Mouse (Mus musculus): Measurements from ENCODE around the gene Plvap. TPM values are rescaled to one million over a fixed set of nuclear protein-coding genes. Genes with fewer than 3 reads are reported as not detected.
A peak's percentile ranks its signal among the peaks of the same experiment; 100 is the strongest.
"Not testable (repeated sequence)": the region's sequence is repeated elsewhere in the genome, so short reads cannot be mapped to it uniquely, and the experiment has no call there.

Gene Plvap
- polyA plus RNA-seq, 1 experiment from 2014 or later, result 24.3 TPM

- H3K9me3 ChIP-seq (replicated peaks), result no peaks in the 10 kb centered on the region
- ATAC-seq (ENCODE audit: low read depth) (no peak), DNase-seq (no peak)
- H3K36me3 ChIP-seq, result peaks cover 28% of the 10 kb centered on the region
- peak overlapping the region; percentile 90 for H3K4me2 ChIP-seq
- peak overlapping the region; percentile 76 for H3K4me3 ChIP-seq (replicated peaks)
- H3K4me1 ChIP-seq (replicated peaks), result peaks cover 11% of the 10 kb centered on the region
- 79% methylated on average over 9 of the region's 9 CpGs for WGBS (ENCODE audit: insufficient replicate concordance)
- no peak overlapping the region for H3K27ac ChIP-seq
- peak overlapping the region; percentile 74; the same call in 1 of the 2 replicates for H3K9ac ChIP-seq
- no peaks in the 10 kb centered on the region for H3K27me3 ChIP-seq
These were observed 32.2 kb upstream of the Plvap start for GRCm38 (mm10) chr8:71543755-71544154.

DNA sequence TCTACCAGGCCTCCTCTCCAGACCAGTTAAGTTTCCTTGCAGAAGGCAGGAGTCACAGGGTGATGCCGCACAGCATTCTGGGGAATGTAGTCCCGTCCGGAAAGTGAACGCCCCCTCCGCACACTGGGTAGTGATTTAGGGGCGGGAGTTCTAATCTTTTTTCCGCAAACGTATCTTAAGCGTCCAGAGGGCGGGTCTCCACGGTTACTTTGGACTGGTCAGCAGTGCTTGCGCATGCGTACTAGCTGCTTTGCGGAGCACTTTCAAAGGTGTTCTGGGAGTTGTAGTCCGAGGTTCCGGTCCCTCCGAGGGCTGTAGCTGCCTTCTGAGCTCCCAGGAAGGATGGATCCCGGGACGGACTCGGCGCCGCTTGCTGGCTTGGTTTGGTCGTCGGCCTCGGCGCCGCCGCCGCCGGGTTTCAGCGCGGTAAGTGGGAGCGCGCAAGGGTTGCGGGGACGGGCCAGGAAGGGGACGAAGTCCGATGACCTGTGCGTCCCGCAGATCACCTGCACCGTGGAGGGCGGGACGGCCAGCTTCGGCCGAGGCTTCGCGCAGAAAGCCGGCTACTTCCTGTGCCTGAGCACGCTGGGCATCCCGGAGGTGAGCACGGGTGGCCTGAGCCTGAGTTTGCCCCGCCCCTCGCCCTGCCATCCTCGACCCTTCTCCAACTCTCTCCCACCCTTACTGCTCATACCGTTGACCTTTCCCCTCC, 31.2 kb upstream of the Plvap start, which contains the start of gene Mvb12a:
Gene Mvb12a (plus strand): TSS at position 291 of the 712 bp plus-strand sequence.
- no peaks in the 10 kb centered on the region for H3K9me3 ChIP-seq (replicated peaks)
- H3K4me1 ChIP-seq (replicated peaks), result peaks cover 18% of the 10 kb centered on the region
- under 1% methylated on average over 55 of the region's 55 CpGs for WGBS (ENCODE audit: insufficient replicate concordance)
- H3K4me2 ChIP-seq, result peak within 1 kb of the TSS; percentile 90
- ATAC-seq (ENCODE audit: low read depth) (peak; percentile 93), DNase-seq (peak; percentile 94)
- H3K27ac ChIP-seq, result peak within 1 kb of the TSS; percentile 51
- peaks cover 20% of the 10 kb centered on the region for H3K36me3 ChIP-seq
- peak within 1 kb of the TSS; percentile 74 for H3K9ac ChIP-seq
- H3K4me3 ChIP-seq (replicated peaks), result peak within 1 kb of the TSS; percentile 76
- H3K27me3 ChIP-seq, result no peaks in the 10 kb centered on the region

DNA sequence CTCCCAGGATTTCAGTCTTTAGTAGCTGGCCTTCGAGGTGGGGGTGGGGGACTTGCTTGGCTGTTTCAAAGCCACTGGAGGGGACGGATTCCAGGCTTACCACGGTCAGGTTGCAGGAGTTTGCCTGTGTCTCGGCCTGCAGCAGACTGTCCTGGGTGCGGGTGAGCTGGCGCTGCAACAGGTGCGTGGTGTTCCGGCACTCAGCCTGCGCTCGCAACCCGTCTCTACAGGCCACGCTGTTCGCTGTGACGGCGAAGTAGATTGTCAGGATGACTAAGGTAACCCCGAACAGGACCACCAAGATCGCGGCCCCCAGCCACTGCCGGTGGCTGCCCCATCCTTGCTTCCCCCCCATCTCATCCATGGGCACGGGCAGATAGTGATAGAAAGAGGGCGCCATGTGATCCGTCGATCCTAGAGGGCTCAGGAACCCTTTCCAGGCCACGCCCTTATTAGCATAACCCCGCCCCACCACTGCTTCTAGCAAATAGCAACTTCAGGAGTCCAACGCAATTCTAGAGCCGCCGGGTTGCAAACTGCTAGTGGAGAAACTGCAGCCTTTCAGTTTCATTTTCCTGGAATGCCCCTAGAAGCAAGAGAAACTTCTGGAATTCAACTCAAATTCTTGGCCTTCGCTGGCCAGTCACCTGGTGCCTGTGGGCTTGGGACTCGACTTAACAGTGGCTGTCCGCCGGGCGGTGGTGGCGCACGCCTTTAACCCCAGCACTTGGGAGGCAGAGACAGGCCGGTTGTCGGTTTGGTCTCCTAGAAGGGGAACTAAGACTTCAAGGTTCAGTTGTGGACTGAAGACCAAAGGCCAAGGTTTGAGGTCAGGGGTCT, 25.7 kb upstream of the Plvap start, which contains the start of gene Bst2:
Gene Bst2 (minus strand): TSS at position 429 of the 840 bp plus-strand sequence.
- 2% methylated on average over 37 of the region's 37 CpGs for WGBS (ENCODE audit: insufficient replicate concordance)
- H3K36me3 ChIP-seq, result no peaks in the 10 kb centered on the region
- peaks cover 34% of the 10 kb centered on the region for H3K4me1 ChIP-seq (replicated peaks)
- ATAC-seq (ENCODE audit: low read depth) (peak; percentile 89), DNase-seq (peak; percentile 92)
- peak within 1 kb of the TSS; percentile 72 for H3K4me3 ChIP-seq (replicated peaks)
- H3K9me3 ChIP-seq (replicated peaks), result no peaks in the 10 kb centered on the region
- H3K9ac ChIP-seq, result peak within 1 kb of the TSS; percentile 80
- H3K27ac ChIP-seq, result peak within 1 kb of the TSS; percentile 70
- H3K4me2 ChIP-seq, result peak within 1 kb of the TSS; percentile 79
- no peaks in the 10 kb centered on the region for H3K27me3 ChIP-seq

DNA sequence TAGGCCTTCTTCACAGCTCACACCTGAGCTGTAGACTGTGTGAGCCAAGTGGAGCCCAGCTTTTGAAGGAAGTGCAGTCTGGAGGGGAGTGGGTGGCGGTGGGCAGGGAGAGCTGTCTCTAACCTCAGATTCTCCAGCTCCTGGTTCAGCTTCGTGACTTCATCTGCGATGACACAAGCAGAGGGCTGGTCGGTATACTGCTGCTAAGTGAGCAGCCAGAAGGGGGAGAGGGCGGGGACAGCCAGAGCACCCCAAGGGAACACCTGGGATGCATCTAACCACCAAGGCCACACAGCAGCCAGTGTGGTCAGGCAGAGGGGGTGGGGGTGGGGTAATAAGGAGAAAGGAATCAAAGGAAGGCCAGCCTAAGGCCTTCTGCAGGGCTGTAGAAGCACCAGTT, 24.1 kb upstream of the Plvap start:
- Histone ChIP-seq H3K27me3 (no peaks in the 10 kb centered on the region), H3K9me3 (replicated peaks) (no peaks in the 10 kb centered on the region), H3K4me1 (replicated peaks) (peaks cover 36% of the 10 kb centered on the region), H3K4me2 (peak overlapping the region; percentile 79), H3K36me3 (no peaks in the 10 kb centered on the region), H3K4me3 (replicated peaks) (no peak overlapping the region), H3K27ac (no peak overlapping the region), H3K9ac (peak overlapping the region; percentile 8; the same call in 1 of the 2 replicates)
- 57% methylated on average over 5 of the region's 5 CpGs for WGBS (ENCODE audit: insufficient replicate concordance)
- DNase-seq (no peak), ATAC-seq (ENCODE audit: low read depth) (no peak)

GRCm38 (mm10) chr8:71534263-71534810, 22.8 kb upstream of the Plvap start:
- no peak for ATAC-seq (ENCODE audit: low read depth)
- H3K9me3 ChIP-seq (replicated peaks), result no peaks in the 10 kb centered on the region
- no peak for DNase-seq
- no peaks in the 10 kb centered on the region for H3K36me3 ChIP-seq
- H3K27ac ChIP-seq, result no peak overlapping the region
- no peak overlapping the region for H3K4me2 ChIP-seq
- no peak overlapping the region for H3K4me3 ChIP-seq (replicated peaks)
- peaks cover 36% of the 10 kb centered on the region for H3K4me1 ChIP-seq (replicated peaks)
- H3K27me3 ChIP-seq, result no peaks in the 10 kb centered on the region
- no peak overlapping the region for H3K9ac ChIP-seq
- WGBS (ENCODE audit: insufficient replicate concordance), result 51% methylated on average over 3 of the region's 3 CpGs

DNA sequence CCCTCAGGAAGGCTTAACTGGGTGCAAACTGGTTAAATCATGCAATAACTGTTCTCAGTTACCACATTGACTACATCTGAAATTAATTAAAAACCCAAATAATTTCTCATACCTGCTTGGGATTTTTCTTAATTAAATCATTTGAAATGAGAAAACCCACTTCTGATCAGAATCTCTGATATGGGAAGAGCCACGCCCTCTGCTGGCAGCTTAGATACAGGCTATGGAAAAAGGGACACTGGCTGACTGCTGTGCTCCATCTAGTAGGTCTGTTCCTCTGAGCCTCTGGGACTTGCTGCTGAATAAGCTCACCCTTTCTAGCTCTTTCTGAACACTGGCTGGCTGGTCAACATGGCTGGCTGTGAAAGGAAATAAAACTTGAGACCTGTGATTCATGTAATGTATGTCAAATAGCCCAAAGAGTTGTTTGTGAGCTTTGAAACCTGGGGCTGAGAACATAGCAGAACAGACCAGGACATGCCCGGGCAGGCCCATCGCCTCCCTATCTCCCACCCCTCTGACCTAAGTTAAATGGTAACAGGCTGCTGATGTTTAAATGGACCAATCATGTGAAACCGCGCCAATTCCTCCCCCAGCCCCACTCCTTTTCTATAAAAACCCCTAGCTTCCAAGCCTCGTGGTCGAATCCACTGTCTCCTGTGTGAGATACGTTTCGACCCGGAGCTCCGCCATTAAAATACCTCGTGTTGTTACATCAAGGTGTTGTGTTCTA, 19.3 kb upstream of the Plvap start:
- ATAC-seq (ENCODE audit: low read depth); DNase-seq; H3K36me3 ChIP-seq; H3K4me3 ChIP-seq (replicated peaks); H3K4me2 ChIP-seq; H3K9me3 ChIP-seq (replicated peaks); H3K9ac ChIP-seq; H3K27ac ChIP-seq: not testable (repeated sequence)
- H3K27me3 ChIP-seq, result peaks cover 22% of the 10 kb centered on the region
- WGBS (ENCODE audit: insufficient replicate concordance), result 60% methylated on average over 6 of the region's 12 CpGs
- H3K4me1 ChIP-seq (replicated peaks), result peaks cover 24% of the 10 kb centered on the region

DNA sequence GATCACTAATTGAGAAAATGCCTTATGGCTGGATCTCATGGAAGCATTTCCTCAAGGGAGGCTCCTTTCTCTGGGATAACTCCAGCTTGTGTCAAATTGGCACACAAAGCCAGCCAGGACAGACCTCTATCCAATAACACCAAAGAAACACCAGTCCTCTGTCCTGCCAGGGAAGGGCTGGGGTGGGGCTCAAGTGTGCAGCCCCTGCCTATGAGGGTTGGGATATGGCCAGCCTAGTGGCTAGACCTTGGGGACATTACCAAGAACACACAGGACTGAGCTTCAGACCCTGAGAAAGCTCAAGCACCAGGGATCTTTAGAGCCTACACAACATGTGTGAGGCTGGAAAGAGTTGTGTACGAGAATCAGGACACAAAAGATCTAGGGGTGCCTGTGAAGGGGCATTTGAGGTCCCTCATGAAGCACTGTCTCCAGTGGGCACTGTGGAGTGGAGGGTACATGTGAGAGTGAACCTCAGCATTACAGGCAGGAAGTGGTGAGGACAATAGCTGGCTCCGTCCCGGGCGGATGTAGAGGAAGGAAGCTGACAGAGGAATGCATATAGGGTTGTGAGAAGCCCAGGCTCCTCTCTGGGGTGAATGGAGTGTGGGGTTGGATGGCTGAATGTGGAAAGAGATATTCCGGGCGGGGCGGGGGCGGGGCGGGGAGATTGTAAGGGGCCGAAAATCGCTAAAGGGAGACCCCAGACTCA, 17.0 kb upstream of the Plvap start:
- WGBS (ENCODE audit: insufficient replicate concordance), result 20% methylated on average over 11 of the region's 11 CpGs

DNA sequence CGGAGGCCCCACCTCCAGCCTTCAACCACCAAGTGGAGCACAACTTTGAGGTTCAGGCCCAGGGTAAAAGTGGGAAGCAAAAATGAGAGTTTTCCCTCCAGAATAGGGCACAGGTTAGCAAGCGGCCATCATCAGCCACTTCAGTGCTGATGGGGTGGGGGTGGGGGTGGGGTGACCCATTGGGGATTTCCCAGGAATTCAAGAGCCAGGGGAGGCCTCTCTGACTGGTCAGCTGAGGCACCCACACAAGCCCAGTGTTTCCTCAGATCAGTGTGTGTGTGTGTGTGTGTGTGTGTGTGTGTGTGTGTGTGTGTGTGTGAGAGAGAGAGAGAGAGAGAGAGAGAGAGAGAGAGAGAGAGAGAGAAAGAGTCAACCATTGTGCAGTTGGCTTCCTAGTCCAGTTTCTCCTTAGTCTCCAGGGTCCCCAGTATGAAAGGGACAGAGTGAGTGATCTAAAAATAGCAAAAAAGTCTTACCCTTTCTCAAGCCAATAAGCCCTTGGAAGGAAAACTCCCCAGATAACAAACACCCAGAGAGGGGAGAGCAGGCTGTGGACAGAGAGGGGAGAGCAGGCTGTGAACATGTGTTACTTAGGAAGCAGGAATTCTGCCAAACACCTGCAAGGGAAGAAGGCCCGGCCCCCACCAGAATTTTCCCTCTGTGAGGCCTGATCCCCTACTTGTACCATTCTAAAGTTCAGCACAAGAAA, 15.8 kb upstream of the Plvap start:
- no peak overlapping the region; the same call in 1 of the 2 replicates for H3K27ac ChIP-seq
- WGBS (ENCODE audit: insufficient replicate concordance), result 50% methylated on average over 3 of the region's 3 CpGs
- peaks cover 38% of the 10 kb centered on the region for H3K27me3 ChIP-seq
- H3K9me3 ChIP-seq (replicated peaks), result no peaks in the 10 kb centered on the region
- H3K9ac ChIP-seq, result no peak overlapping the region
- H3K36me3 ChIP-seq, result no peaks in the 10 kb centered on the region
- no peak overlapping the region for H3K4me3 ChIP-seq (replicated peaks)
- ATAC-seq (ENCODE audit: low read depth), result no peak
- no peak for DNase-seq
- H3K4me2 ChIP-seq, result no peak overlapping the region
- 0 out of 2 replicates have a peak, but pooled peaks cover 23% of the 10 kb centered on the region for H3K4me1 ChIP-seq (replicated peaks)

More for the DNA sequence above, 17.0 kb upstream of the Plvap start:
- Histone ChIP-seq H3K4me1 (replicated peaks) (0 out of 2 replicates have a peak, but pooled peaks cover 23% of the 10 kb centered on the region), H3K4me2 (no peak overlapping the region), H3K9ac (no peak overlapping the region), H3K27ac (peak overlapping the region; percentile 60; the same call in 1 of the 2 replicates), H3K27me3 (peaks cover 36% of the 10 kb centered on the region), H3K4me3 (replicated peaks) (no peak overlapping the region), H3K9me3 (replicated peaks) (no peaks in the 10 kb centered on the region), H3K36me3 (no peaks in the 10 kb centered on the region)
- DNase-seq (no peak), ATAC-seq (ENCODE audit: low read depth) (peak; percentile 56; the same call in 1 of the 2 replicates)

DNA sequence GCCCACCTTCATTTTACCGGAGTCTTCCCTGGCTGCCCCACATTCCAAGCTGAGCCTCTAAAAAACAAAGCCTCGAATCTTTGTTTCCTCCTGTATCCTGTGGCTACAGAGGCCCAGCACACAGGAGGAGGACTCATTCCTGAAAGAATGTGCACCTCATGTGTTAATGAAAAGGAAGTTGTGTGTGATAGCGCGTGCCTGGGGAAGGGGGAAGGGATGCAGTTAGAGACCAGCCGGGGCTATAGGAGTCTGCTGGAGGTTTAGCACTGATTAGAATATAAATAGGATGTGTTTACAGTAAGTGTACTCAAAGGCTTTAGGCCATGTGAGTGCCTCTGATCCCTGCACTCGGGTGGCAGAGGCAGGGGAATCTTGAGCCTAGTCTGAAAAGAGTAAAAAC, 14.7 kb upstream of the Plvap start:
- H3K4me2 ChIP-seq, result no peak overlapping the region
- WGBS (ENCODE audit: insufficient replicate concordance), result 10% methylated on average over 6 of the region's 6 CpGs
- no peaks in the 10 kb centered on the region for H3K36me3 ChIP-seq
- no peak overlapping the region for H3K4me3 ChIP-seq (replicated peaks)
- H3K9me3 ChIP-seq (replicated peaks), result no peaks in the 10 kb centered on the region
- H3K9ac ChIP-seq, result no peak overlapping the region
- peaks cover 38% of the 10 kb centered on the region for H3K27me3 ChIP-seq
- DNase-seq, result no peak
- ATAC-seq (ENCODE audit: low read depth), result no peak
- H3K27ac ChIP-seq, result peak overlapping the region; percentile 24; the same call in 1 of the 2 replicates
- peaks cover 26% of the 10 kb centered on the region for H3K4me1 ChIP-seq (replicated peaks)

Data from liver, embryonic 13.5 days (tissue).